Mouse (Mus musculus): Measurements from ENCODE around the gene Pcnt.
A peak's percentile ranks its signal among the peaks of the same experiment; 100 is the strongest.

The Pcnt gene

DNA sequence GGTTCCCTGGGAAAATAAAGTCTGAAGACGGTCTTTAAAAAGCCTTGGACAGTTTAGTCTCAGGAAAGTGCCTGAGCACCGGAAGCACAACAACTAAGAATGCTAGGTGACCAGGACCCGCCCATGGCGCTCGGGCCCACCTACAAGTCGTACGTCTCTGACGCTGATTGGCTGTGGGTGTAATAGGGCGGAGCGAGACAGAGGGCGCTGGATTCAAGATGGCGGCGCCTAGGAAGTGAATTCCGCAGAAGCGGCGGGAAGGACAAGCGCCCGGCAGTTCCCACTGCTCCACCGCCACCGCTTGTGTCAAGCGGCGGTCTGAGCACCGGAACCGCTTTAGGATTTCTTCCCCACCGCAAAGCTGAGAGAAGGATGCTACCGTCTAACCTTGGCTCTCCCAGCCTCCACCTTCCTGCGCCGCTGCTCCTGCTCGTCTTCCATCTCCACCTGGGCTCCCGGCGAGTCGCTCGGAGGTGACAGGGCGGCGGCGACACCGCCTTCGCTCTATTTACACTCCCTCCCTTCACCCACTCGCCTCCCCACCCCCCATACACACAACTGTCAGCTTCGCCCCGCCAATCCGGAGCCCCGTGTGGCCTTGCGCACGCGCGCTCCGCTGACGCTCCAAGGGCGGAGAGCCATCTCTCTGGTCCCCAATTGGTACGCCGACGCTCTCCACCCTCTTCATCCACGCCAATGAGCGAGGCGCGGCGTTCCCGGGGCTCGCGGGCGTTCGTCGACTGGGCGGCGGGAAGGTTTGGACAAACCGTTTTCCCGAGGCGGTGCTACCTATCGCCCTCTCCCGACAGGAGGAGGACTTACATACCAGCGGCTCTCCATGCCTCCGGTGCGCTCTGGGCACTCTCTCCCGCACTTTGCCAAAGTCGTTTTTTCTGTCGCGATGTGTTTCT, at the start of gene Pcnt:
TSS of gene Pcnt (minus strand) at position 609 of the 911 bp plus-strand sequence.
- peak; percentile 94 to 98 for DNase-seq (ENCODE audit: low spot score in 2 of 2)

DNA sequence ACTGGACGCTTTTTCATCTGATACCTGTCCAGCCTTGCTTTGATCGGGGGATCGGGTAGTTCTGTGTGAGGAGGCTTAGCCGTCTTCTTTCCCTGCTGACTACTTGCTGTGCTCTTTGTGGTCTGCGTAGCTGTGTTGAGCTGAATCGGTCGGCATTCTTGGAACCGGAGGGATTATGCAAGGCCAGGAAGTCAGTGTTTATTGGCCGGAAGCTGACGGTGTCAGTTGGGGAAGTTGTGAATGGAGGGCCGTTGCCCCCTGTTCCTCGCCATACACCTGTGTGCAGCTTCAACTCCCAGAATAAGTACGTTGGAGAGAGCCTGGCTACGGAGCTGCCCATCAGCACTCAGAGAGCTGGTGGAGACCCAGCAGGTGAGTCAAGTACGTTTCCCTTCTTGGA, 46.6 kb upstream of the Pcnt start:
- no peak for DNase-seq (ENCODE audit: low spot score in 2 of 2)

- no peak for DNase-seq (ENCODE audit: low spot score in 2 of 2)
Measured at GRCm38 (mm10) chr10:76488265-76488664, 45.7 kb upstream of the Pcnt start.

- no peak for DNase-seq (ENCODE audit: low spot score in 2 of 2)
Measured at GRCm38 (mm10) chr10:76486302-76486701, 43.7 kb upstream of the Pcnt start.

GRCm38 (mm10) chr10:76481480-76481879, 38.9 kb upstream of the Pcnt start:
- DNase-seq (ENCODE audit: low spot score in 2 of 2): no peak

- DNase-seq (ENCODE audit: low spot score in 2 of 2): peak; percentile 13 to 60
Measured at GRCm38 (mm10) chr10:76480851-76481250, 38.3 kb upstream of the Pcnt start.

- DNase-seq (ENCODE audit: low spot score in 2 of 2): no peak
Measured at GRCm38 (mm10) chr10:76473759-76474158, 31.2 kb upstream of the Pcnt start.

- DNase-seq (ENCODE audit: low spot score in 2 of 2): peak; percentile 82 to 85
Measured at GRCm38 (mm10) chr10:76468203-76469162, 25.9 kb upstream of the Pcnt start, which contains the start of the genes Mcm3ap and Ybey. Gene Mcm3ap (plus strand): TSS chr10:76468927. Gene Ybey (minus strand): TSS chr10:76469114.

DNA sequence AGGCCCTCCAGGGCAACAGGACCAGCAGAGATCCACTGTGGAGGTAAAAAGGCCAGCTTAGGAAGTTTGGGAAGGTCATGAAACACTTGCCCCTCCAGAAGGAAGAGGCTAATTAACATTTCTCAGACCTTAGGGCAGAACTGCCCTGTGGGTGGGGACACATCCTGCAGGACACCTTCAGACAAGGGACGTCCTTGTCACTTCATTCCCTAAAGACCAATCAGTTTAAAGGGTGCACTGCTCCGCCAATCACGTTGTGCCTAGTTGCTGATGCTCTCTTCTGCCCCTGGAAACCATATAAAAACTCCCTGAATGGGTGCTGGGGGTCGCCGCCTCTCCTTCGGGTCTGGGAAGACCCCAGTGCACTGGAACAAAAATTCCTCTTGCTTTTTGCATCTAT, 20.1 kb upstream of the Pcnt start:
- no peak for DNase-seq (ENCODE audit: low spot score in 2 of 2)

- no peak for DNase-seq (ENCODE audit: low spot score in 2 of 2)
Measured at GRCm38 (mm10) chr10:76462312-76462711, 19.7 kb upstream of the Pcnt start.

DNA sequence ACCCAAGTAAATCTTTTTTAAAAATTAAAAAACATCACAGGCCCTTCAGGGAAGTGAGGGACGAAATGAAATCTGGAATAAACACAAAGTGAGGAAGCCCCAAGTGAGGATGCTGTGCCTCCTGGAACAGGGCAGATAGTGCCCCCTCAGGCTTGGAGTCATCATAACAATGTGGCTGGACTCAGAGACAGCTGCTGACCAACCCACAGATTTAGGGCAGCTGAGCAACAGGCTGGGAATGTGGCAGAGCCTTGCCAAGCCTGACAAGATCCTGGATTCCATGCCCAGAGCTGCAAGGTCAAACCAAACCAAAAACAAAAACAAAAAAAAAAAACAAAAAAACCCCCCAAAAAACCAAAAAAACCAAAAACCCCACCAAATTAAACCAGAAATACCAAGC, 18.7 kb upstream of the Pcnt start:
- DNase-seq (ENCODE audit: low spot score in 2 of 2): no peak

GRCm38 (mm10) chr10:76455289-76455688, 12.7 kb upstream of the Pcnt start:
- DNase-seq (ENCODE audit: low spot score in 2 of 2): peak; percentile 31 to 47

GRCm38 (mm10) chr10:76448851-76449250, 6.3 kb upstream of the Pcnt start, which contains the start of gene 2610028H24Rik:
Gene 2610028H24Rik (plus strand): TSS chr10:76449081.
- DNase-seq (ENCODE audit: low spot score in 2 of 2): no peak

- no peak for DNase-seq (ENCODE audit: low spot score in 2 of 2)
Measured at GRCm38 (mm10) chr10:76447406-76448229, 5.0 kb upstream of the Pcnt start.

DNA sequence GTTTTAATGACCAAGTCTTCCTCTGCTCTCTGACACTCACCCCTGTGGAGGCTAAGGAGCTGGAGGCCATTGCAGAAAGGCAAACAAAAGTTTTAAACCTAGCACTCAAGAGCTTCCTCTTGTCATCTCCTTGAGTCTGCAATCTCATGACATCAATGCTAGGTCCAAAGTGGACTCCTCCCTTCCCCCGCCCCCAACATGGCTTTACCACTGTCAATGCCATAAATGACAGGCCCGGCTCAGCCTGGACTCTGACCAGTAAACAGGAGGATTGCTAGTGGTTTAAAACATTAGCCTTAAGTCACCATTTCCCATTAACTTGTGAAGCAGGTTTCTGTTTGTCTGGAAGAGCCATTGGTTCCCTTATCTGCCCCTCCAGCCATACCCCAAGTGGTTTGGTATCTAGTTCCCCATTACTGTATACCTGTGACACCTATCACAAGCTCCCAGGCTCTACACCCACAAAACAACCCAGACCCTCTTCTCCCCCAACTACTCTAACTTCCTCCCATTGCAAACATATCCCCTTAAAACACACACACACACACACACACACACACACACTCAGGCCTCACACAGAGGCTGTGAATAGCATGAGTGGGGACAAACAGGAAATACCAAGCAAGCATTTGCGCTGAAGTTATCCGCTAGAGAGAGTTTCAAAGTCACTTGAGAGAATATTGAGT, 3.6 kb upstream of the Pcnt start:
- no peak for DNase-seq (ENCODE audit: low spot score in 2 of 2)

DNA sequence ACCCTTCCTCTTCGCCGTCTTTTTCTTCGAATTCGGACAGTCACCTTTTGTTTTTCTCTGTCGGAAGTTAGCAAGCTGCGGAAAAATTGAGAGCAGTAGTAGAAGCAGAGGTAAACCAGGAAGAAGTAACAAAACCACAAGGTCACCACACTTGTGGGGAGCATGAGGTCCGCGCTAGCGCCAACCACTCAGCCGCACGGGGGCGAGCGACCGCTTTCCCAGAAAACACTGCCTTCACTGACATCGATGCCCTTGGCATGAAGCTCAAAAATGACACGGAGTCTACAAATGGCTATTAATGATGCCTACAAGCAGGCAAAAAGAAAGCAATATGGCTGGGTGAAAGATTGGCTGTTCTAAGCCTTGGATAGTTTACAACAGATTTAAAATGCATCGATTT, 2.3 kb downstream of the Pcnt start, which contains the start of gene AC141477.1:
TSS of gene AC141477.1 (minus strand) at position 164 of the 400 bp plus-strand sequence.
- no peak for DNase-seq (ENCODE audit: low spot score in 2 of 2)

DNA sequence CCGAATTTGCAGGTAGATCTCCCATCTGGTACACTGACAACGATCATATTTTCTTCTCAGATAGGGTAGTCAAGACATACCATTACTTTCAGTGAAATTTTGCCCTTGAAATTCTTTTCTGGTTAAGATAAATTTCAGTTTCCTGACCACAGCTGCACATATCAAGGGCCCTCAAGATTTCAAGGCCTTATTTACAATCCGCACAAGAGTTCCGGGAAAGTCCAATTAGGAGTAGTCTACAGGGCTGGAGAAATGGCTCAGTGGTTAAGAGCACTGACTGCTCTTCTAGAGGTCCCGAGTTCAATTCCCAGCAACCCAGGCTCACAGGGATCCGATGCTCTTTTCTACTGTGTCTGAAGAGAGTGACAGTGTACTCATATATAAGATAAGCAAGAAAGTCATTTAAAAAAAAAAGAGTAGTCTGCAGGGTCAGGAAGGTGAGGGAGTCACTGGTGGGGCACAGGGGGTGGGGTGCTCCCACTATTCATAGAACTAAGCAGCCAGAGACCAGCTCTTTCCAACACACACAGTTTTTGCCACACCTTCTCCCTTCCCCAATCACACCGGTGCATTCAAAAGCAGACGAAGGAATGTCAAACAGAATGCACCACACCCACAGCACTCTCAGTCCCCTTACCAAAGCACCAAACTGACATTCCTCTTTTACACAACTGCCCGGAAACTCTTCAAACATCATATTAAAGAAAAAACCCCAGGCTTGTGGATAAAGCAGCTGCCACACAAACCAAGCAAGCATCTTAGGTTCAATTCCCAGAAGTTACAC, 3.3 kb downstream of the Pcnt start:
- no peak for DNase-seq (ENCODE audit: low spot score in 2 of 2)

DNA sequence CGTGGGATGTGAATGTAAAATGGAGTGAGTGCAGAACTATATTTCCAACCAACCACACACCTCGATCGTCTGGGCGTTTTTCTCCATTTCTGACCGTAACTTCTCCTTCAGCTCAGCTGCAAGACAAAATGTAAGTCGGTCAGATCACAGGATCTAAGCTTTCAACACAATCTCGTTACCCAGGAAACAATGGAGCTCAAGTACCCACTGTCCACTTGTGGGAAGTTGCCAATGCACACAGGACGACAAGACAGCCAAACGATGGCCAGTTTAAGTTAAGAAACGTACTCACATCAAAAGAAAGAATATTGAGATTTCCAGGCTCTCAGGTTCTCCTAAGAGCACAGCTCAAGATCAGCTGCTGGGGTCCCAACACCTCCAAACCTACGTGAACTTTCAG, 8.7 kb downstream of the Pcnt start:
- DNase-seq (ENCODE audit: low spot score in 2 of 2): no peak

- DNase-seq (ENCODE audit: low spot score in 2 of 2): no peak
Measured at GRCm38 (mm10) chr10:76425674-76426073, 16.9 kb downstream of the Pcnt start.

- no peak for DNase-seq (ENCODE audit: low spot score in 2 of 2)
Measured at GRCm38 (mm10) chr10:76416811-76417210, 25.8 kb downstream of the Pcnt start.
